Mouse (Mus musculus) small intestine, adult 2 months (tissue): ENCODE data around the gene Pdgfa.

Experiments used
- CTCF ChIP-seq: fragments of 200-500 bp; IDR thresholded peaks from 2 replicates; pipeline ENCODE4 v1.5.1; 2012; ENCODE audit warnings: low read depth, mild to moderate bottlenecking, control low read depth, inconsistent platforms, low read length, moderate library complexity, mixed read lengths; ENCODE audit not compliant: insufficient replicate concordance, insufficient read length; ENCODE audit errors: extremely low read depth
- POLR2A ChIP-seq: fragments of 200-500 bp; IDR thresholded peaks from 2 replicates; pipeline ENCODE4 v1.6.1; 2012; ENCODE audit warnings: low read depth, mild to moderate bottlenecking, control low read depth, inconsistent platforms, low read length, moderate library complexity

GRCm38 (mm10) chr5:138977759-138978158, 19.4 kb downstream of the Pdgfa start:
- TF ChIP-seq CTCF (no peak), POLR2A (no peak)
